Mouse (Mus musculus): Measurements from ENCODE around the gene A930017K11Rik.
A peak's percentile ranks its signal among the peaks of the same experiment; 100 is the strongest.

The A930017K11Rik gene

GRCm38 (mm10) chr17:25925348-25925747, 27.0 kb downstream of the A930017K11Rik start:
- no peak for DNase-seq (ENCODE audit: low read depth)

GRCm38 (mm10) chr17:25922120-25922519, 30.2 kb downstream of the A930017K11Rik start:
- DNase-seq (ENCODE audit: low read depth): peak; percentile 68

GRCm38 (mm10) chr17:25919786-25920642, 32.4 kb downstream of the A930017K11Rik start:
- peak; percentile 100 for DNase-seq (ENCODE audit: low read depth)

- DNase-seq (ENCODE audit: low read depth): peak; percentile 53
Measured at GRCm38 (mm10) chr17:25919144-25919785, 33.1 kb downstream of the A930017K11Rik start, which contains the start of gene Rab40c. Gene Rab40c, minus strand, starts transcription at chr17:25919727.

GRCm38 (mm10) chr17:25918037-25918750, 34.2 kb downstream of the A930017K11Rik start:
- no peak for DNase-seq (ENCODE audit: low read depth)

DNA sequence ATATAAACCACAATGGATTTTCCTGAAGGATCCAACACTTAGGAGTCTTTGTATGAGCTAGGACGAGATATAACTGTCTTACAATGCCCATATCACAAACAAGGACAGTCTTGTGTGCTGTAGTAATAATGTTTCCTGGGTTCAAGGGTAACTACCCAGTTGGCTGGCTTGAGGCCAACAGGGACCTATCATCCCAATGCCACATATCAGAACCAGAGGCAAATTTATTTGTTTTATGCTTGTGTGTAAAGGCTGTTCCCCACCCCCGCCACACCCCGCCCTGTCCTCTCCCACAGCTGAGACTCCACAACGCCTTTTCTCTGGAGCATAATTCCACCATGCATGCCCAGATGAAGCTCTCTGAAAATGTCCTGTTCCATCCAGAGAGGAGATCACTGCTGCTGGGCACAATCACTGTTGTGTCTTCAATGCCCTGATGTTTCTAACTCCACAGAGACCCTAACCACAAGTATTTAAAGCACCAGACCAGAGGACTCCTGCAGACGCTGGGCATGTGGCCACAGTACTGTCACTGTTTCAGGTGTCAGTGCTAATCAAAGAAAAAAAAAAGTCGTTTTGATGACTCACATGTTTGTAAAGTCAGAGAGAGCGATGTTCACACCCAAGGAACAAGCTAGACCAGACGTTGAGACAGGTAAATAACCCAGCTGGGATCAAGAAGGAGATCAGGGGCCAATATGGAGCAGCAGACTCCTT, 35.3 kb downstream of the A930017K11Rik start:
- no peak for DNase-seq (ENCODE audit: low read depth)

- DNase-seq (ENCODE audit: low read depth): no peak
Measured at GRCm38 (mm10) chr17:25914295-25914694, 38.1 kb downstream of the A930017K11Rik start.

DNA sequence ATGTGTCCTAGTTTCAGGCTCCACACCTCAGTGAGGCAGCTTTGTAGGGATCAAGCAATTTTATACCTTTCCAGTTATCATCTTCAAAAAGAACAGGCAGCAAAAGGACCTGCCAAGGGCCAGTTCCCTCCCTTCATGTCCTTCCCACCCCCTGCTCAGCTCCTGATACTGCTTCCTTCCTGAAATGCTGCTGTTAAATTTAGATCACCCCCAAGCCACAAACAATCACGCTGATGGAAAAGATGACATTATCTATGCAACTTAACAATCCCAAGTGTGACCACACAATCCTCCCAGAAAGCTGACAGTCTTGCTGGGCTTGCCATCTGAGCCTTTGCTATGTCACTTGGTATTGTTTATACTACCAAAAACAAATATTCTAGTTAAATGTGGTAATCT, 38.5 kb downstream of the A930017K11Rik start:
- no peak for DNase-seq (ENCODE audit: low read depth)

DNA sequence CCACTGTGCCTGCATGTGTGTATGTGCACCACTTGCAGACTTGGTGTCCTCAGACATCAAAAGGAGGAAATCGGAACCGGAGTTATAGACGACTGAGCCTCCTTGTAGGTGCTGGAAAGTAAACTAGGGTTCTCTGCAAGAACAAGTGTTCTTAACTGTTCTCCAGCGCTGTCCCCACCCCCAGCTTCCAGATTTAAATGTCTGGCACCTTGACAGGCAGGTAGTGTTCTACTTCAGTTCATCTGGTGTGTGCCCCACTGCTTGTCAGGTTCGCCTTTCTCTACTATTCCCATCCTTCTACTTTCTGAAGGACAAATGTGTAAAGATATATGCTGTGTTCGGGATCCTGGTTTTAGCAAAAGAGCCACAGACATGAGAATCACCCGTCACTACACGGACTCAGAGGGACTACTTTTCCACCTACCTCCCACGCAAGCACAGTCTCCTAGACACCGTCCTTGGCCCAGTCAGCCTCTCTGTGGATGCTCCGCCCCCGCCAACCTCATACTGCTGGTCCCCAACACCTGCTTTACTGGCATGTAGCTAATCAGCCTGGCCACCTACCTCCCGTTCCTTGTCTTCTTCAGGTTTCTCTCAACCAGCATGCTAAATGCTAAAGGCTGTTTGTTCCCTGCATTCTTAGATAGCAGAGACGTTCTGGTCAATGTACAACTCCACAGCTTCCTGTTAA, 39.0 kb downstream of the A930017K11Rik start:
- DNase-seq (ENCODE audit: low read depth): no peak

- no peak for DNase-seq (ENCODE audit: low read depth)
Measured at GRCm38 (mm10) chr17:25911816-25912215, 40.5 kb downstream of the A930017K11Rik start.

- DNase-seq (ENCODE audit: low read depth): no peak
Measured at GRCm38 (mm10) chr17:25907640-25908039, 44.7 kb downstream of the A930017K11Rik start.

GRCm38 (mm10) chr17:25903061-25903460, 49.3 kb downstream of the A930017K11Rik start:
- no peak for DNase-seq (ENCODE audit: low read depth)

- no peak for DNase-seq (ENCODE audit: low read depth)
Measured at GRCm38 (mm10) chr17:25900193-25900592, 52.2 kb downstream of the A930017K11Rik start.

Data from NIH3T3 (cell line).